Mouse (Mus musculus) heart, postnatal 0 days (tissue): Measurements from ENCODE around the gene Ctdsp2.

Experiments
- CTCF ChIP-seq: IDR thresholded peaks from 2 replicates; pipeline ENCODE4 v1.5.1; 2016; ENCODE audit warnings: antibody characterized with exemption, control low read depth, low read depth
- EP300 ChIP-seq: IDR thresholded peaks from 2 replicates; pipeline ENCODE4 v1.6.1; 2016; ENCODE audit warnings: antibody characterized with exemption, low read depth

DNA sequence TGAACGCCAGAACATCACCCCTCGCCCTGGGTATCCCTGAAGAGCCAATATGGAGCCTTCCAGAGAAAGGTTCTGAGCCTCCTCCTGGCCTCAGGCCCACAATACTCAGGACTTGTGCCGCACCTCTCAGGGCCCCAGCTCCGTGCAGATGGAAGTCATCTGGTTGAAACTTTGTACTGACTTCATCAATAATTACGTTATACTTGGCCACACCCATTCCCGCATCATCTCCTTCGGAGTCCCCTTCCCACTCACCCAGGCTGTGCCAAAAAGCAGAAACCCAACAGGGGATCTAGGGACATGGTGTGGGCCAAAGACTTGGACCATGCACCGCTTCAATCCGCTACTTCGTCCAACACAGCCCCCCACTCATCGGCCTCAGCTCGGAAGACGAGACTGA lies 44.0 kb upstream of the Ctdsp2 start:
- TF ChIP-seq CTCF (no peak), EP300 (no peak)
